Mouse (Mus musculus) hematopoietic stem cell, adult 5-6 weeks (primary cell): ENCODE measurements at regions not wholly inside any gene's neighbourhood (a gene's known extent, or its start where the extent isn't known, plus 50 kb on each side); places are given as distances from the start of the nearest gene placed in this dataset.

ENCODE experiments used
- ATAC-seq, 2 experiments: fragments of 125-278 bp in 1 of 2; replicated peaks in 1 of 2; 2 replicates each; pipeline ENCODE4 v1.8.0; 2016 to 2017; ENCODE audit warnings: inconsistent platforms in 2 of 2, mild to moderate bottlenecking in 2 of 2, moderate number of reproducible peaks in 2 of 2, low read depth in 1 of 2, moderate TSS enrichment in 1 of 2; ENCODE audit not compliant: low FRiP score in 2 of 2, poor library complexity in 2 of 2, severe bottlenecking in 2 of 2, insufficient read depth in 1 of 2, low TSS enrichment in 1 of 2

GRCm38 (mm10) chr15:49043035-49043434, 4841.7 kb upstream of the Gm7489 start:
- no peak for ATAC-seq

DNA sequence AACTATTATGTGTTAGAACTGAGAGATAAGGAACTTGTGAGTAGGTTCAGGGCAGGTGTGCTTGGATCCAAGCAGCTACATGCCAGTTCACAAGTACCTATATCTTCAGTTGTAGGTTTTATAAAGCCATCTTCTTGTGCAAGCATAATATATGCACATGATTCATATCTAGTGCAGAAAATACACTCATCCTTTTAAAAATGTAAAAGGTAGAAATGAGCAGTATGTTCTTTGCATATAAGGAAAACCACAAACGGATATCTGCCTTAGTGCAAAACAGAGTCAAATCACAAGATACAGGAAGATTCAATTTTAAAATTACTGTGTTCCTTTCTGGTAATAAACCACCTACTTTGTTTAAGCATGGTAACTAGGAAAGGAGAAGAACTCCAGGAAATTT, 4819.6 kb upstream of the Gm7489 start:
- ATAC-seq = no peak

- peak; percentile 68 to 73 for ATAC-seq
These were observed 4818.8 kb upstream of the Gm7489 start for GRCm38 (mm10) chr15:49065875-49066274.

- no peak for ATAC-seq
These were observed 4818.3 kb upstream of the Gm7489 start for GRCm38 (mm10) chr15:49066367-49066766.
